Mouse (Mus musculus): Measurements from ENCODE around the gene Cnpy2.

- TF ChIP-seq POLR2A (IDR thresholded peaks at IDR 0.05; ENCODE audit: borderline replicate concordance, extremely low read depth, low read depth, low read length) (no peak), CTCF (IDR thresholded peaks at IDR 0.05; ENCODE audit: insufficient read depth, low read length) (no peak)
Observed at GRCm38 (mm10) chr10:128298702-128299171, 23.5 kb upstream of the Cnpy2 start, which contains the start of gene Il23a.
